Mouse (Mus musculus): Measurements from ENCODE around the gene Trappc11. TPM values are rescaled to one million over a fixed set of nuclear protein-coding genes. Genes with fewer than 3 reads are reported as not detected.

The Trappc11 gene
- 10 to 100 TPM; 53.0 to 56.1 TPM for total RNA-seq (2021)
- long read RNA-seq, experiment 1, full-length matches to known transcripts: 17 of 32 reads
- long read RNA-seq, experiment 1, partial matches to known transcripts: 11 of 32 reads
- long read RNA-seq, experiment 1, other reads (novel, unspliced or antisense): 4 of 32 reads
- long read RNA-seq, experiment 2, full-length matches to known transcripts: 12 of 23 reads
- long read RNA-seq, experiment 2, partial matches to known transcripts: 3 of 23 reads
- long read RNA-seq, experiment 2, other reads (novel, unspliced or antisense): 8 of 23 reads

GRCm38 (mm10) chr8:47533344-47534125 lies at the start of gene Trappc11, which contains the start of gene Rwdd4a:
TSS of gene Trappc11 (minus strand) at chr8:47533470.
TSS of gene Rwdd4a (plus strand) at chr8:47533664.
- peak; percentile 95 to 96 for DNase-seq (ENCODE audit: low spot score in 2 of 2)

- no peak for DNase-seq (ENCODE audit: low spot score in 2 of 2)
These were observed 48.2 kb upstream of the Trappc11 start for GRCm38 (mm10) chr8:47581454-47581853.

GRCm38 (mm10) chr8:47573482-47573881 lies 40.2 kb upstream of the Trappc11 start:
- DNase-seq (ENCODE audit: low spot score in 2 of 2): no peak

GRCm38 (mm10) chr8:47570161-47570560 lies 36.9 kb upstream of the Trappc11 start:
- DNase-seq (ENCODE audit: low spot score in 2 of 2): no peak

GRCm38 (mm10) chr8:47568098-47568497 lies 34.8 kb upstream of the Trappc11 start:
- no peak for DNase-seq (ENCODE audit: low spot score in 2 of 2)

GRCm38 (mm10) chr8:47566551-47566950 lies 33.3 kb upstream of the Trappc11 start:
- DNase-seq (ENCODE audit: low spot score in 2 of 2): no peak

GRCm38 (mm10) chr8:47560801-47561200 lies 27.5 kb upstream of the Trappc11 start:
- no peak for DNase-seq (ENCODE audit: low spot score in 2 of 2)

GRCm38 (mm10) chr8:47558274-47558673 lies 25.0 kb upstream of the Trappc11 start:
- no peak for DNase-seq (ENCODE audit: low spot score in 2 of 2)

GRCm38 (mm10) chr8:47556446-47556845 lies 23.2 kb upstream of the Trappc11 start:
- no peak for DNase-seq (ENCODE audit: low spot score in 2 of 2)

GRCm38 (mm10) chr8:47553613-47554012 lies 20.3 kb upstream of the Trappc11 start:
- no peak for DNase-seq (ENCODE audit: low spot score in 2 of 2)

- no peak for DNase-seq (ENCODE audit: low spot score in 2 of 2)
These were observed 13.8 kb upstream of the Trappc11 start for GRCm38 (mm10) chr8:47547102-47547501.

GRCm38 (mm10) chr8:47544094-47544493 lies 10.8 kb upstream of the Trappc11 start:
- no peak for DNase-seq (ENCODE audit: low spot score in 2 of 2)

GRCm38 (mm10) chr8:47542746-47543145 lies 9.5 kb upstream of the Trappc11 start:
- no peak for DNase-seq (ENCODE audit: low spot score in 2 of 2)

GRCm38 (mm10) chr8:47538323-47538722 lies 5.1 kb upstream of the Trappc11 start:
- no peak for DNase-seq (ENCODE audit: low spot score in 2 of 2)

GRCm38 (mm10) chr8:47528094-47528493 lies 5.2 kb downstream of the Trappc11 start:
- DNase-seq (ENCODE audit: low spot score in 2 of 2): no peak

- no peak for DNase-seq (ENCODE audit: low spot score in 2 of 2)
These were observed 19.7 kb downstream of the Trappc11 start for GRCm38 (mm10) chr8:47513601-47514000.

- DNase-seq (ENCODE audit: low spot score in 2 of 2): no peak
These were observed 22.3 kb downstream of the Trappc11 start for GRCm38 (mm10) chr8:47510930-47511329.

GRCm38 (mm10) chr8:47505431-47505830 lies 27.8 kb downstream of the Trappc11 start:
- DNase-seq (ENCODE audit: low spot score in 2 of 2): no peak

- no peak for DNase-seq (ENCODE audit: low spot score in 2 of 2)
These were observed 30.7 kb downstream of the Trappc11 start for GRCm38 (mm10) chr8:47502546-47502945.

- DNase-seq (ENCODE audit: low spot score in 2 of 2): no peak
These were observed 31.3 kb downstream of the Trappc11 start for GRCm38 (mm10) chr8:47501994-47502393.

- no peak for DNase-seq (ENCODE audit: low spot score in 2 of 2)
These were observed 37.8 kb downstream of the Trappc11 start for GRCm38 (mm10) chr8:47495428-47495827.

- DNase-seq (ENCODE audit: low spot score in 2 of 2): no peak
These were observed 38.6 kb downstream of the Trappc11 start for GRCm38 (mm10) chr8:47494602-47495153.
